Mouse (Mus musculus) lung, postnatal 14 days (tissue): Measurements from ENCODE around the gene Slc24a3.

Experiments
- DNase-seq: peaks from one replicate; pipeline ENCODE4 v3.0.0; 2021

Gene Slc24a3

GRCm38 (mm10) chr2:145562493-145562892 is 394.9 kb downstream of the Slc24a3 start:
- DNase-seq = no peak

- no peak for DNase-seq
Observed at GRCm38 (mm10) chr2:145564596-145564995, 397.0 kb downstream of the Slc24a3 start.

- no peak for DNase-seq
Observed at GRCm38 (mm10) chr2:145566904-145567303, 399.4 kb downstream of the Slc24a3 start.

- no peak for DNase-seq
Observed at GRCm38 (mm10) chr2:145571943-145572342, 404.4 kb downstream of the Slc24a3 start.

- DNase-seq = no peak
Observed at GRCm38 (mm10) chr2:145574148-145574547, 406.6 kb downstream of the Slc24a3 start.

GRCm38 (mm10) chr2:145583103-145583502 is 415.5 kb downstream of the Slc24a3 start:
- no peak for DNase-seq

- DNase-seq = no peak
Observed at GRCm38 (mm10) chr2:145585437-145585836, 417.9 kb downstream of the Slc24a3 start.

- DNase-seq = peak; percentile 56
Observed at GRCm38 (mm10) chr2:145588009-145588737, 420.6 kb downstream of the Slc24a3 start.

GRCm38 (mm10) chr2:145591881-145592280 is 424.3 kb downstream of the Slc24a3 start:
- DNase-seq = no peak

- peak; percentile 37 for DNase-seq
Observed at GRCm38 (mm10) chr2:145593649-145594347, 426.2 kb downstream of the Slc24a3 start.

- no peak for DNase-seq
Observed at GRCm38 (mm10) chr2:145597866-145598265, 430.3 kb downstream of the Slc24a3 start.

GRCm38 (mm10) chr2:145607844-145608243 is 440.3 kb downstream of the Slc24a3 start:
- DNase-seq = no peak

GRCm38 (mm10) chr2:145610796-145611705 is 443.5 kb downstream of the Slc24a3 start:
- DNase-seq = peak; percentile 64

- DNase-seq = peak; percentile 24
Observed at GRCm38 (mm10) chr2:145612937-145613336, 445.4 kb downstream of the Slc24a3 start.

GRCm38 (mm10) chr2:145613705-145614104 is 446.2 kb downstream of the Slc24a3 start:
- DNase-seq = no peak

- no peak for DNase-seq
Observed at GRCm38 (mm10) chr2:145619688-145620087, 452.1 kb downstream of the Slc24a3 start.

GRCm38 (mm10) chr2:145620709-145621108 is 453.2 kb downstream of the Slc24a3 start:
- DNase-seq = no peak

- no peak for DNase-seq
Observed at GRCm38 (mm10) chr2:145621119-145621518, 453.6 kb downstream of the Slc24a3 start.

GRCm38 (mm10) chr2:145631123-145631798 is 463.7 kb downstream of the Slc24a3 start:
- no peak for DNase-seq

GRCm38 (mm10) chr2:145631799-145632174 is 464.2 kb downstream of the Slc24a3 start:
- DNase-seq = no peak

GRCm38 (mm10) chr2:145633811-145634210 is 466.3 kb downstream of the Slc24a3 start:
- no peak for DNase-seq

GRCm38 (mm10) chr2:145640255-145640984 is 472.9 kb downstream of the Slc24a3 start:
- no peak for DNase-seq
